Mouse (Mus musculus) G1E (cell line): ENCODE measurements around the gene Nos1.

Experiments used
- CTCF ChIP-seq: IDR thresholded peaks from 2 replicates; pipeline ENCODE4 v1.5.1; 2012; ENCODE audit warnings: low read depth, low read length, inconsistent platforms, mixed read lengths
- POLR2AphosphoS5 ChIP-seq: IDR thresholded peaks from 2 replicates; pipeline ENCODE4 v1.6.1; 2012; ENCODE audit warnings: low read depth, low read length, inconsistent platforms; ENCODE audit not compliant: insufficient replicate concordance
- TAL1 ChIP-seq: conservative IDR thresholded peaks from 2 replicates; pipeline ENCODE4 v1.6.1; 2012; ENCODE audit warnings: low read depth, low read length, inconsistent platforms, mixed read lengths

DNA sequence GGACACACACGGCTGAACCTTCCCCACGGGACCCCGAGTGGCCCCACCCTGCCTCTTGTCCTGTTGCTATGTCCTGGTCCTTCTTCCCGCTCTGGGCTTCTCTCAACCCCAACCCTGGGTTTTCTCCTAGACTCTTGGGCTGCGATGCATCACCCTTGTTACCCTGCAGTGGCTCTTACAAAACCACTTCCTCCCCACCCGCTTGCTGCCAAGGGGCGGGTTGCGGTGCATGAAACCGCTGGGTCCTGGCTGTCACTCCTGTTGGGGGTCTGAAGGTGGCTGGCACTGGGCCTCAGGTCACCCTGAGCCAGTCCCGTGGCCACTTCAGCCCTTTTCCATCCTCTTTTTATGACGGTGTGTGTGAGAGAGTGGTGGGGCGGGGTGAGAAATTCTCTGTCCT, 173.1 kb downstream of the Nos1 start:
- TF ChIP-seq CTCF = no peak
- no peak for TF ChIP-seq TAL1
- TF ChIP-seq POLR2AphosphoS5 = no peak
